Mouse (Mus musculus): ENCODE measurements around the gene Epor.

Gene Epor

GRCm38 (mm10) chr9:21948146-21948545 is 15.2 kb downstream of the Epor start:
- in situ Hi-C loops (cut with MboI; ENCODE audit: low pct_unique_long_range_greater_than_20kb in 1 of 2, low sequenced_read_pairs in 2 of 2, unreplicated experiment in 1 of 2) = no loop called here

- in situ Hi-C loops (cut with MboI; ENCODE audit: low pct_unique_long_range_greater_than_20kb in 1 of 2, low sequenced_read_pairs in 2 of 2, unreplicated experiment in 1 of 2) = no loop called here
Measured at GRCm38 (mm10) chr9:21947540-21948130, 15.7 kb downstream of the Epor start.

- in situ Hi-C loops (cut with MboI; ENCODE audit: low pct_unique_long_range_greater_than_20kb in 1 of 2, low sequenced_read_pairs in 2 of 2, unreplicated experiment in 1 of 2) = no loop called here
Measured at GRCm38 (mm10) chr9:21944267-21944666, 19.0 kb downstream of the Epor start.

DNA sequence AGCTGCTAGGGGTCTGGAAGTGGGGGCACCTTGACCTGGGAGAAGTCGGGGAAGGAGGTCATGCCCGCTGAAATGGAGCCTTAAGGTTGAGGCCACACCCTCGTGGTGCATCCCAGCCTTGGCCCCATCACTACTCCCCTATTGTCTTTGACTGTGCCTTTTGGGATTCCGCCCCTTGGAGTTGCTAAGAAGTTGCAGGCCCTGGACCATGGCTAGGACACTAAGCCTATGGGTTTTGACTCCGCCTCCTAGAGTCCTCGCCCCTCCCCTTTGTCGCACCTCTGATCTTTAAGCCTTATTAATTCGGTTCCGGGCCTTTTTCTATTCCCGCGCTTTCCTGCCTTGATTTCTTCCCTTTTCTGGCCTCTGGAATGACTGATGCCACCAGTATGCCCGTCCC is 19.7 kb downstream of the Epor start:
- in situ Hi-C loops (cut with MboI; ENCODE audit: low pct_unique_long_range_greater_than_20kb in 1 of 2, low sequenced_read_pairs in 2 of 2, unreplicated experiment in 1 of 2) = no loop called here

- in situ Hi-C loops (cut with MboI; ENCODE audit: low pct_unique_long_range_greater_than_20kb in 1 of 2, low sequenced_read_pairs in 2 of 2, unreplicated experiment in 1 of 2) = no loop called here
Measured at GRCm38 (mm10) chr9:21943046-21943445, 20.3 kb downstream of the Epor start.

DNA sequence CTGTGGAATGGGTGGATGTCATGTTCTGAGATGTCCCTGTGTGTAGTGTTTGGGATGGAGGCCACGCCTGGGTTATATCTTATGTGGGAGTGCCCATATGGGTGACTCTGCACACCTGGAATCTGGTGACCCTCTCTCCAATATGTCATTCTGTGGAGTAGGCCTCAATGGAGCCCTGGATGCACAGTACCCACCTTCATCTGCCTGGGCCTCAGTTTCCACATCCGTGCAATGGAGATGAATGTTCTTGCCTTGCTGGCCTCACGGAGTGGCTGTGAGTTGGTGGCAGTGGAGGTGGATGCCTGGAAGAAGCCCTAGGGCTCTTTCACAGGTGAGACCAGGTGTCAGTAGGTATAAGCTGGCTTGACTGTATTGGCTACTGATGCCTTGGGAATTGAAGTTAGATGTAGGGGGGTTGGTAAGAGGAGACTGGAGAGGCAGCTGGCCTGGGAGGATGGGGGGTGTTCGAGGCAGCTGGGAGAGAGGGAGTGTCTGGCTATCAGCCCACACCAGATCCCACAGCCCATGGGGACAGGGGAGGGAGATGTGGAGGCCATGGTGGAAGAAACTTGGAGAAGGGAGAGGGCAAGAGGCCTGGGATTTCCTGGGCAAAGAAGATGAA is 25.0 kb downstream of the Epor start:
- in situ Hi-C loops (cut with MboI; ENCODE audit: low pct_unique_long_range_greater_than_20kb in 1 of 2, low sequenced_read_pairs in 2 of 2, unreplicated experiment in 1 of 2) = no loop called here

- in situ Hi-C loops (cut with MboI; ENCODE audit: low pct_unique_long_range_greater_than_20kb in 1 of 2, low sequenced_read_pairs in 2 of 2, unreplicated experiment in 1 of 2) = no loop called here
Measured at GRCm38 (mm10) chr9:21937711-21938175, 25.6 kb downstream of the Epor start.

DNA sequence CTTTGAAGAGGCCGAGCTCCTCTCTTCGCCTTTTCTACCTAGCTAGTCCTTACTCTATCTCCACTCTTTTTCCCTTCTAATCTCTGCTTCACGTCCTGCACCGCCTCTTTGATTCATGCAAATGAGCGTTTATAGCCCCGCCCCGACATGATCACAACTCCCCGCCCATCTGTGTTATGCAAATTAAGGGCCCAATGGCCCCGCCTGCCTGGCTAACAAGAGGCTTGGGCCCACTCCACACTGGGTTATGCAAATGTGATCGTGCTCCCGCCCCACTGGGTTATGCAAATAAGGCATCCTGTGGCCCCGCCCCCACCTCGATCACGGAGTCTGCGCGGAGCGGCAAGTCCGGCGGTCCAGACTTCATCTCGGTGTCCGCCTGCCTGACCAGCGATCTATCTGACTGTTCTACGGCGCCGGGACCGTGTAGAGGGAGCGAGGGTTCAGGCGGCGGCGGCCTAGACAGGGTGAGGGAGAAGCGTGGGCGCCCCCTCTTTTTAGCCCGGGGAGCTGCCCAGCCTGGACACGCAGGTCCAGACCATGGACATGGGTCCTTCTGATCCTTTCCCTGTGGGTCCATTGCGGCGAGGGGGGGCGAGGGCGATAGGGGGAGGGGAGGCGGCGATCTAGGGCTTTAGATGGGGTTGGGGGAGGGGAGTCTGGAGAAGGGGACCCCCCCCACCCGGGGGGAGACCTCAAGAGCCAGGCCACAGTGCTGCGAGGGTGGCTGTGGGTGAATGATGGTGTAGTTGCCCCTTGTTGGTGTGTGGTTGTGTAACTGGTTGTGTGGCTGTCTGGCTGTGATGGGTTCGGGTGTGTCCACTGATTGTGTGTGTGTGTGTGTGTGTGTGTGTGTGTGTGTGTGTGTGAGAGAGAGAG is 26.4 kb downstream of the Epor start, which contains the start of gene Plppr2:
Gene Plppr2 (plus strand): TSS at position 342 of the 879 bp plus-strand sequence.
- in situ Hi-C loops (cut with MboI; ENCODE audit: low pct_unique_long_range_greater_than_20kb in 1 of 2, low sequenced_read_pairs in 2 of 2, unreplicated experiment in 1 of 2) = no loop called here

GRCm38 (mm10) chr9:21935466-21936131 is 27.7 kb downstream of the Epor start:
- in situ Hi-C loops (cut with MboI; ENCODE audit: low pct_unique_long_range_greater_than_20kb in 1 of 2, low sequenced_read_pairs in 2 of 2, unreplicated experiment in 1 of 2) = no loop called here

- in situ Hi-C loops (cut with MboI; ENCODE audit: low pct_unique_long_range_greater_than_20kb in 1 of 2, low sequenced_read_pairs in 2 of 2, unreplicated experiment in 1 of 2) = no loop called here
Measured at GRCm38 (mm10) chr9:21934021-21934420, 29.3 kb downstream of the Epor start.

- in situ Hi-C loops (cut with MboI; ENCODE audit: low pct_unique_long_range_greater_than_20kb in 1 of 2, low sequenced_read_pairs in 2 of 2, unreplicated experiment in 1 of 2) = no loop called here
Measured at GRCm38 (mm10) chr9:21932445-21933137, 30.7 kb downstream of the Epor start.

DNA sequence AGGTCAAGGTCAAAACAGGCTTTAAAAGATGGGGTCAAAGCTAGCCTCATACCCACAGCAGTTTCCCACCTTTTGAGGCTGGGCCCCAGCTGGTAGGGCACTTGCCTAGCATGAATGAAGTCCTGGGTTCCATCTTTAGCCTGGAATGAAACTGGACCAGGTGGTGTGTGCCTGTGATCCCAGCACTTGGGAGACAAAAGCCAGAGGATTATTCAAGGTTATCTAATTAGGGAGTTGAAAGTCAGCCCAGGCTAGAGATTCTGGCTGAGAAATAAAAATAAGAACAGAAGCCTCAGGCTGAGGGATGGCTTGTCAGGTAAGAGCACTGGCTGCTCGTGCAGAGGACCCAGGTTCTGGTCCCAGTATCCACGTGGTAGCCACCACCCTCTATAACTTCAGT is 31.3 kb downstream of the Epor start:
- in situ Hi-C loops (cut with MboI; ENCODE audit: low pct_unique_long_range_greater_than_20kb in 1 of 2, low sequenced_read_pairs in 2 of 2, unreplicated experiment in 1 of 2) = no loop called here

GRCm38 (mm10) chr9:21929208-21929607 is 34.1 kb downstream of the Epor start:
- in situ Hi-C loops (cut with MboI; ENCODE audit: low pct_unique_long_range_greater_than_20kb in 1 of 2, low sequenced_read_pairs in 2 of 2, unreplicated experiment in 1 of 2) = no loop called here

DNA sequence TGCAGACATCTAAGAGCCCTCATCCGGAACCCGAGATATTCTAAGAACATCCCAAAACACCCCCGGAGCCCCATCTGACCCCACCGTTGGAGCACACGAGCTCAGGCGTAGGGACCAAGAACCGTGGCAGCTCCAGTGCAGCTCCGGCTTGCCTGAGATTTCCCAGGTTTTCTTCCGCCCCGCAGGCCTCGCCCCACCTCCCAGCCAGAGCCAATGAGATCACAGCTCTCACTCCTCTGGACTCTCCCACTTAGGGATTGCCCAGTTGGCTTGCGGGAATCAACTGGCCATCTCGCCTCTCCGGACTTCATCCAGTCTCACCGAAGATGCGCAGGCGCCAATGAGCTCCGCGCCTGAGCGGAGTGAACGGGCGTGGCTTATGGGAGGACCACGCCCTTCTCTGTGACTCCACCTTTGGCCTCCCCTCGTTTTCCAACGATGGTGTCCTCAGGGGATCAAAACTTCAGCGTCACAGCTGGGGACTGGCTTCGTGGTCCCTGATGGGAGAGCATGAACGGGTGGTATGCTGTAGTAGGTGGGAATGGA is 36.0 kb downstream of the Epor start, which contains the start of the genes Ccdc159 and Tmem205:
Gene Ccdc159 (plus strand): TSS at position 264 of the 546 bp plus-strand sequence.
Gene Tmem205 (minus strand): TSS at position 349 of the 546 bp plus-strand sequence.
- in situ Hi-C loops (cut with MboI; ENCODE audit: low pct_unique_long_range_greater_than_20kb in 1 of 2, low sequenced_read_pairs in 2 of 2, unreplicated experiment in 1 of 2) = no loop called here

GRCm38 (mm10) chr9:21926784-21927183 is 36.5 kb downstream of the Epor start:
- in situ Hi-C loops (cut with MboI; ENCODE audit: low pct_unique_long_range_greater_than_20kb in 1 of 2, low sequenced_read_pairs in 2 of 2, unreplicated experiment in 1 of 2) = no loop called here

DNA sequence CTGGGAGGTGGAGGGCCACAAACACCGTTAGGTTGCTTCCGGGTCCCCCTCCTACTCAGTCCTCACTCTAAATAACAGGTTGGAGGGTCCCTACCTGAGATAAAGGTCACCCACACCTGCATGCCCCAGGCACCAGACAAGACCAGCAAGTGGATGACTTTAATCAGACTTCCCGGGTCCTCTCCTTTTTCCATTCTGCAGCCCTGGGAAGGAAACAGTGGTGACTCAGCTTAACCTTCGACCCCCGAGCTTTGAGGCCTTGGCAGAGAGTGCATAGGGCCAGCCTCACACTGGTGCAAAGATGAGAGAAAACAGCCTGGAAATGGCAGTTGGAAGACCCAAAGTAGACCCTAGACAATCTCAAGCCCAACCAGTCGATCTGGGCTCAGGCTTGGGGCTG is 37.2 kb downstream of the Epor start:
- in situ Hi-C loops (cut with MboI; ENCODE audit: low pct_unique_long_range_greater_than_20kb in 1 of 2, low sequenced_read_pairs in 2 of 2, unreplicated experiment in 1 of 2) = no loop called here

DNA sequence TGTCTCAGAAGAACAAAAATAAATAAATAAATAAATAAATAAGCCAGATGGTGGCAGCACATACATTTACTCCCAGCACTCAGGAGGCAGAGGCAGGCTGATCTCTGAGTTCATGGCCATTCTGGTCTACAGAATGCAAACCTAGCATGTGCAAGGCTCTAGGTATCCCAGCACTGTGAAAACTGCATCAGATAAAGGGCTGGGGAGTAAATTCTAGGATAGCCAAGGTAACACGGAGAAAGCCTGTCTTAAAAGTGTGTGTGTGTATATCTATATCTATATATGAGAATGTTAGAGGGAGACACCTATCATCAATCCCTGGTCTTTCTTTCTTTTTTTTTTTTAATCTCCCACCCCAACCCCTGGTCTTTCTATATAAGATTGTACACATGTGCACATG is 37.8 kb downstream of the Epor start:
- in situ Hi-C loops (cut with MboI; ENCODE audit: low pct_unique_long_range_greater_than_20kb in 1 of 2, low sequenced_read_pairs in 2 of 2, unreplicated experiment in 1 of 2) = no loop called here

- in situ Hi-C loops (cut with MboI; ENCODE audit: low pct_unique_long_range_greater_than_20kb in 1 of 2, low sequenced_read_pairs in 2 of 2, unreplicated experiment in 1 of 2) = no loop called here
Measured at GRCm38 (mm10) chr9:21925034-21925433, 38.3 kb downstream of the Epor start.
